Comparison of ENCODE assay signal across 1 mouse cellular context in genomic region chr4:151902046-151902688, GRCm38 (mm10).
TF ChIP-seq lines count a peak whose summit lies in the region.

No protein-coding gene starts in this region.

TF ChIP-seq in MEL, 35 proteins besides CTCF, POLR2A, EP300 and RAD21 (continued from another document):
- TF ChIP-seq CHD2 (IDR thresholded peaks at IDR 0.05; ENCODE audit: low read length), result no peak
- no peak for TF ChIP-seq MAZ (IDR thresholded peaks at IDR 0.05; ENCODE audit: low read depth, low read length)
- no peak for TF ChIP-seq ZC3H11A (IDR thresholded peaks at IDR 0.05; ENCODE audit: low read depth, low read length)
- TF ChIP-seq NELFE (IDR thresholded peaks at IDR 0.05; ENCODE audit: low read depth, low read length), result no peak
- no peak for TF ChIP-seq MEF2A (IDR thresholded peaks at IDR 0.05; ENCODE audit: extremely low read depth, insufficient replicate concordance, low read depth, low read length, poor library complexity, severe bottlenecking)
- TF ChIP-seq MXI1 (IDR thresholded peaks at IDR 0.05; ENCODE audit: low read depth, low read length), result no peak
- no peak for TF ChIP-seq ETS1 (IDR thresholded peaks at IDR 0.05; ENCODE audit: low read depth, low read length)
- TF ChIP-seq NRF1 (IDR thresholded peaks at IDR 0.05; ENCODE audit: insufficient read depth, low read depth, low read length, poor library complexity, severe bottlenecking), result no peak
- TF ChIP-seq BHLHE40 (IDR thresholded peaks at IDR 0.05; ENCODE audit: borderline replicate concordance, low read depth, low read length), result no peak
- no peak for TF ChIP-seq JUND (IDR thresholded peaks at IDR 0.05; ENCODE audit: low read depth, low read length)
- no peak for TF ChIP-seq TCF12 (IDR thresholded peaks at IDR 0.05; ENCODE audit: low read depth, low read length)
- no peak for TF ChIP-seq ZMIZ1 (IDR thresholded peaks at IDR 0.05; ENCODE audit: low read depth, low read length)
TF ChIP-seq in MEL: peak in this region for 0.
